Mouse (Mus musculus): ENCODE measurements around the gene Rps15. TPM values are rescaled to one million over a fixed set of nuclear protein-coding genes. Genes with fewer than 3 reads are reported as not detected.
"Not testable (repeated sequence)": the region's sequence is repeated elsewhere in the genome, so short reads cannot be mapped to it uniquely, and the experiment has no call there.

Rps15 gene
- 2,172 and 2,371 TPM in 2 replicates for polyA plus RNA-seq (2012; rRNA removed)

GRCm38 (mm10) chr10:80292251-80293146 is at the start of gene Rps15:
Gene Rps15, plus strand, starts transcription at chr10:80292453.
- under 1% methylated on average over 72 of the region's 72 CpGs for WGBS
- Histone ChIP-seq H3K4me1 (replicated peaks; ENCODE audit: control insufficient read depth, insufficient read depth, low read length) (peaks cover 17% of the 10 kb centered on the region), H3K36me3 (ENCODE audit: control insufficient read depth, insufficient read depth, low read length) (peaks cover 22% of the 10 kb centered on the region), H3K27me3 (ENCODE audit: control insufficient read depth, insufficient read depth, low read length) (no peaks in the 10 kb centered on the region), H3K4me3 (ENCODE audit: control insufficient read depth, insufficient read depth, low read length) (peak within 1 kb of the TSS; percentile 70), H3K27ac (ENCODE audit: control insufficient read depth, insufficient read depth, low read length) (no peak within 1 kb of the TSS)
- DNase-seq = peak; percentile 92
- peak; percentile 92 for TF ChIP-seq POLR2A (IDR thresholded peaks at IDR 0.05; ENCODE audit: control insufficient read depth, extremely low read depth, insufficient read depth, low read length, poor library complexity)
- TF ChIP-seq CTCF (IDR thresholded peaks at IDR 0.05; ENCODE audit: borderline replicate concordance, control insufficient read depth, extremely low read depth, insufficient read depth, low read length, poor library complexity) = peak; percentile 64; the same call in 1 of the 2 replicates

- WGBS = 94% methylated on average over 3 of the region's 3 CpGs
- TF ChIP-seq POLR2A (IDR thresholded peaks at IDR 0.05; ENCODE audit: control insufficient read depth, extremely low read depth, insufficient read depth, low read length, poor library complexity) (no peak), CTCF (IDR thresholded peaks at IDR 0.05; ENCODE audit: borderline replicate concordance, control insufficient read depth, extremely low read depth, insufficient read depth, low read length, poor library complexity) (no peak)
- no peak overlapping the region for H3K27ac ChIP-seq (ENCODE audit: control insufficient read depth, insufficient read depth, low read length)
- DNase-seq = no peak
- no peaks in the 10 kb centered on the region for H3K4me1 ChIP-seq (replicated peaks; ENCODE audit: control insufficient read depth, insufficient read depth, low read length)
- no peaks in the 10 kb centered on the region for H3K27me3 ChIP-seq (ENCODE audit: control insufficient read depth, insufficient read depth, low read length)
- H3K4me3 ChIP-seq (ENCODE audit: control insufficient read depth, insufficient read depth, low read length) = no peak overlapping the region
- peaks cover 55% of the 10 kb centered on the region for H3K36me3 ChIP-seq (ENCODE audit: control insufficient read depth, insufficient read depth, low read length)
Observed at GRCm38 (mm10) chr10:80242607-80243006, 49.6 kb upstream of the Rps15 start.

- no peak for DNase-seq
- Histone ChIP-seq H3K4me1 (replicated peaks; ENCODE audit: control insufficient read depth, insufficient read depth, low read length) (peaks cover under 1% of the 10 kb centered on the region), H3K27ac (ENCODE audit: control insufficient read depth, insufficient read depth, low read length) (no peak overlapping the region), H3K36me3 (ENCODE audit: control insufficient read depth, insufficient read depth, low read length) (peaks cover 40% of the 10 kb centered on the region), H3K27me3 (ENCODE audit: control insufficient read depth, insufficient read depth, low read length) (no peaks in the 10 kb centered on the region), H3K4me3 (ENCODE audit: control insufficient read depth, insufficient read depth, low read length) (no peak overlapping the region)
- TF ChIP-seq CTCF (IDR thresholded peaks at IDR 0.05; ENCODE audit: borderline replicate concordance, control insufficient read depth, extremely low read depth, insufficient read depth, low read length, poor library complexity) (no peak), POLR2A (IDR thresholded peaks at IDR 0.05; ENCODE audit: control insufficient read depth, extremely low read depth, insufficient read depth, low read length, poor library complexity) (no peak)
- 46% methylated on average over 5 of the region's 5 CpGs for WGBS
Observed at GRCm38 (mm10) chr10:80244791-80245399, 47.4 kb upstream of the Rps15 start.

- Histone ChIP-seq H3K36me3 (ENCODE audit: control insufficient read depth, insufficient read depth, low read length) (peaks cover 33% of the 10 kb centered on the region), H3K27me3 (ENCODE audit: control insufficient read depth, insufficient read depth, low read length) (no peaks in the 10 kb centered on the region), H3K4me1 (replicated peaks; ENCODE audit: control insufficient read depth, insufficient read depth, low read length) (peaks cover 8% of the 10 kb centered on the region), H3K4me3 (ENCODE audit: control insufficient read depth, insufficient read depth, low read length) (no peak overlapping the region), H3K27ac (ENCODE audit: control insufficient read depth, insufficient read depth, low read length) (no peak overlapping the region)
- 2% methylated on average over 4 of the region's 4 CpGs for whole genome bisulfite sequencing
- TF ChIP-seq CTCF (IDR thresholded peaks at IDR 0.05; ENCODE audit: borderline replicate concordance, control insufficient read depth, extremely low read depth, insufficient read depth, low read length, poor library complexity) = no peak
- TF ChIP-seq POLR2A (IDR thresholded peaks at IDR 0.05; ENCODE audit: control insufficient read depth, extremely low read depth, insufficient read depth, low read length, poor library complexity) = no peak
- DNase-seq = peak; percentile 80
Observed at GRCm38 (mm10) chr10:80245600-80245999, 46.7 kb upstream of the Rps15 start.

GRCm38 (mm10) chr10:80247849-80248248 is 44.4 kb upstream of the Rps15 start:
- peaks cover 11% of the 10 kb centered on the region for H3K4me1 ChIP-seq (replicated peaks; ENCODE audit: control insufficient read depth, insufficient read depth, low read length)
- no peak for TF ChIP-seq POLR2A (IDR thresholded peaks at IDR 0.05; ENCODE audit: control insufficient read depth, extremely low read depth, insufficient read depth, low read length, poor library complexity)
- no peak for TF ChIP-seq CTCF (IDR thresholded peaks at IDR 0.05; ENCODE audit: borderline replicate concordance, control insufficient read depth, extremely low read depth, insufficient read depth, low read length, poor library complexity)
- WGBS = 76% methylated on average over 6 of the region's 6 CpGs
- no peak overlapping the region for H3K4me3 ChIP-seq (ENCODE audit: control insufficient read depth, insufficient read depth, low read length)
- no peaks in the 10 kb centered on the region for H3K27me3 ChIP-seq (ENCODE audit: control insufficient read depth, insufficient read depth, low read length)
- H3K36me3 ChIP-seq (ENCODE audit: control insufficient read depth, insufficient read depth, low read length) = peaks cover 13% of the 10 kb centered on the region
- no peak overlapping the region for H3K27ac ChIP-seq (ENCODE audit: control insufficient read depth, insufficient read depth, low read length)
- DNase-seq = no peak

GRCm38 (mm10) chr10:80248437-80248836 is 43.8 kb upstream of the Rps15 start:
- H3K4me1 ChIP-seq (replicated peaks; ENCODE audit: control insufficient read depth, insufficient read depth, low read length) = peaks cover 11% of the 10 kb centered on the region
- not testable (repeated sequence) for H3K4me3 ChIP-seq (ENCODE audit: control insufficient read depth, insufficient read depth, low read length); H3K36me3 ChIP-seq (ENCODE audit: control insufficient read depth, insufficient read depth, low read length); DNase-seq; H3K27me3 ChIP-seq (ENCODE audit: control insufficient read depth, insufficient read depth, low read length); H3K27ac ChIP-seq (ENCODE audit: control insufficient read depth, insufficient read depth, low read length)
- 20% methylated on average over 3 of the region's 3 CpGs for WGBS
